Mouse (Mus musculus) embryonic facial prominence, embryonic 11.5 days (tissue): ENCODE data around the gene Asxl2. TPM values are rescaled to one million over a fixed set of nuclear protein-coding genes. Genes with fewer than 3 reads are reported as not detected.

ENCODE experiments used
- ATAC-seq: fragments of 200-750 bp; cut with Nextera tagmentation; replicated peaks from 2 replicates; pipeline ENCODE4 v1.8.0; 2017; ENCODE audit warnings: low read depth; ENCODE audit not compliant: insufficient number of reproducible peaks, low FRiP score, low TSS enrichment
- DNase-seq: peaks from one replicate; pipeline ENCODE4 v3.0.0-alpha.2; 2015; ENCODE audit warnings: low spot score
- H3K27ac ChIP-seq: fragments of 300-500 bp; sonication (generic); replicated peaks from 2 replicates; pipeline ENCODE4 v1.5.1; 2014; ENCODE audit warnings: mild to moderate bottlenecking, low read depth, low read length, control low read depth
- H3K27me3 ChIP-seq: fragments of 300-500 bp; sonication (generic); 2 replicates; pipeline ENCODE4 v1.6.1; 2014; ENCODE audit warnings: mild to moderate bottlenecking, low read length, moderate library complexity, mixed read lengths; ENCODE audit not compliant: control insufficient read depth, insufficient read depth
- H3K36me3 ChIP-seq: fragments of 300-500 bp; sonication (generic); replicated peaks from 2 replicates; pipeline ENCODE4 v1.6.1; 2014; ENCODE audit warnings: low read depth, mild to moderate bottlenecking, low read length, moderate library complexity, mixed read lengths; ENCODE audit not compliant: control insufficient read depth, insufficient read depth
- H3K4me1 ChIP-seq: fragments of 300-500 bp; sonication (generic); 2 replicates; pipeline ENCODE4 v1.6.1; 2014; ENCODE audit warnings: low read length, mixed read lengths; ENCODE audit not compliant: control insufficient read depth, insufficient read depth
- H3K4me2 ChIP-seq: fragments of 300-500 bp; sonication (generic); 2 replicates; pipeline ENCODE4 v1.6.1; 2014; ENCODE audit warnings: low read depth, mild to moderate bottlenecking, control low read depth, low read length, moderate library complexity
- H3K4me3 ChIP-seq: fragments of 300-500 bp; sonication (generic); 2 replicates; pipeline ENCODE4 v1.5.1; 2014; ENCODE audit warnings: low read depth, low read length, control low read depth
- H3K9ac ChIP-seq: fragments of 300-500 bp; sonication (generic); replicated peaks from 2 replicates; pipeline ENCODE4 v1.6.1; 2014; ENCODE audit warnings: mild to moderate bottlenecking, control low read depth, low read length
- H3K9me3 ChIP-seq: fragments of 300-500 bp; sonication (generic); replicated peaks from 2 replicates; pipeline ENCODE4 v1.6.1; 2016; ENCODE audit warnings: mild to moderate bottlenecking, low read length, inconsistent platforms, mixed read lengths; ENCODE audit not compliant: control insufficient read depth
- WGBS: fragments of 180-500 bp; shearing (Covaris S2); extraction: QIAGEN DNeasy Blood & Tissue Kit; methylation state at CpG from one replicate; pipeline ENCODE4 v1.1.7; 2014; 5-methylcytosine and 5-hydroxymethylcytosine counted together
- polyA plus RNA-seq: library from polyadenylated mRNA; unstranded; fragments of >200 nt; fragmentation: Nextera tagmentation; extraction: Ambion mirVana; gene quantifications from 2 replicates; pipeline ENCODE4 v1.2.1, GENCODE M21; 2014

Gene Asxl2
- polyA plus RNA-seq, 1 experiment from 2014 or later = 13.6 TPM

DNA sequence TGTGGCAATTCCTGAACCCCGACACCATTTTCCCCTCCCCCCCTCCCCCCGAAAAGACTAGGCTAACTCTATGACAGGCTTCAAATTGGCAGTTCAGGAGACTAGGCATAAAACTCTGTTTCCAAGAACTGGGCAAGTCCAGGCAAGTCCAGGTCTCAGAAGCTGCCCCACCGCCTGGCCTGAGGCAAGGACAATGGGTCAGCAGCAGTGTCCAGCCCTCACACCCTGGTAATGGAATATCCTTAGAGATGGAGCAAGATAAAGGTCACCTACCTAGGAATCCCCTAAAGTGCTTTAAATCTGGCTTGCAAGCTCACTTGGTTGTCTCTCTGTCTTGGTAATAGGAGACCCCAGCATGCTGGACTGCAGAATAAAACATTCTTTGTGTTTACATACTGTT lies 121.3 kb downstream of the Asxl2 start:
- no peak overlapping the region for H3K9ac ChIP-seq
- H3K27ac ChIP-seq = no peak overlapping the region
- no peak for DNase-seq
- no peak overlapping the region for H3K4me2 ChIP-seq
- no peaks in the 10 kb centered on the region for H3K27me3 ChIP-seq
- H3K36me3 ChIP-seq = no peaks in the 10 kb centered on the region
- H3K4me1 ChIP-seq = no peaks in the 10 kb centered on the region
- H3K9me3 ChIP-seq = no peaks in the 10 kb centered on the region
- no peak overlapping the region for H3K4me3 ChIP-seq
- ATAC-seq = no peak
- 65% methylated on average over 3 of the region's 3 CpGs for WGBS

DNA sequence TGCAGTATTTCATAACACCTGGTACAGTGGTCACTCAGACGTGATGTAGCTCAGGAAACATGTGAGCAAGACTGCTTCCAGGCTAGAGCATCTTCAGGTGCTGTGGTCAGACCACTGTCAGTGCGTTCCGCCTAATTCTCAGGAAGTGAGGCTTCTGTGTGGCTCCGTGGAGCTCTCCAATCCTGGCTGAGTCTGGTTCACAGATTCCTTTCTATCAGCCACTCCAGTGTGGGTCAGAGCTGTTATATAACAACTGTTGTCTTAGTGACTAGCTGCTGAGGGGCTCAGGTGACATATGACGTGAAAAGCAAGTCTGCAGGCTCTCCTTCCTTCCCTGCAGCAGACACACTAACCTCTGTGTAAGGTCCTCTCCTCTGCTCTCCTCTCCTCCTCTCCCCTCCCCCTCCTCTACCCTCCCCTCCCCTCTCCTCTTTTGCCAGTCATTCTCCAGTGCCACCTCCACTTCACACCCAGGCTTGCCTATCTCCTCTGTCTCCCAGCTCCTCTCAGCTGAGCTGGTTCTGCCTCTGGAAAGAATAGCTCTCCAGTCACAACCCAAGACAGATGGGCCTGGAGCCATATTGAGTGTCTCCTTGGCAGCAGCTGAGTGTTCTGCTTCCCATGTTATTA lies 122.0 kb downstream of the Asxl2 start:
- H3K27ac ChIP-seq = no peak overlapping the region
- no peaks in the 10 kb centered on the region for H3K27me3 ChIP-seq
- no peak overlapping the region for H3K4me3 ChIP-seq
- DNase-seq (no peak), ATAC-seq (no peak)
- no peak overlapping the region for H3K4me2 ChIP-seq
- H3K4me1 ChIP-seq = no peaks in the 10 kb centered on the region
- whole genome bisulfite sequencing = 45% methylated on average over 5 of the region's 5 CpGs
- no peaks in the 10 kb centered on the region for H3K36me3 ChIP-seq
- no peaks in the 10 kb centered on the region for H3K9me3 ChIP-seq
- no peak overlapping the region for H3K9ac ChIP-seq

DNA sequence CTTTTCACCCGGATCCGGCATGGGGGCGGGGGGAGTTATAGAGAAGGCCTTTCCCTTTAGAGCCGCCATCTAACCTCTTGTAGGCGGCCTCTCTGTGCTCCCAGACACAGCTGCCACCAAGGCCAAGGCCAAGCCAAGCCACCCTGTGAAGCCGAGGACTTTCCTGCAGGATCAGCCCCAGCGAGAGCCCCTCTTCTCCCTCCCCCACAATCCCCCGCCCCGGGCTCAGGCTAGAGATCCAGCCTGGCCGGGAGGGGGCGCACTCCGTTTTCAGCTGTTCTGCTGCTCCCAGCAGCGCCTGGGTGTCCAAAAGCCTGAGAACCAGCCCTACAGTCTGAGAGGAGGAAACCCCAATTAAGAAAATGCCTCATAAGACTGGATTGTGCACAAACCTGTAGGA lies 123.6 kb downstream of the Asxl2 start:
- Histone ChIP-seq H3K9me3 (no peaks in the 10 kb centered on the region), H3K27ac (no peak overlapping the region), H3K4me1 (no peaks in the 10 kb centered on the region), H3K36me3 (no peaks in the 10 kb centered on the region), H3K4me3 (no peak overlapping the region), H3K27me3 (no peaks in the 10 kb centered on the region), H3K9ac (no peak overlapping the region), H3K4me2 (no peak overlapping the region)
- ATAC-seq (no peak), DNase-seq (peak; percentile 57)
- WGBS = 11% methylated on average over 13 of the region's 13 CpGs

Other genes with a start within 250 kb of the Asxl2 start
- 97.2 and 107 TPM in 2 replicates for gene Rab10, start 116.9 kb upstream of the Asxl2 start, polyA plus RNA-seq
- gene Kif3c, start 61.7 kb upstream of the Asxl2 start, polyA plus RNA-seq = 16.1 and 17.1 TPM in 2 replicates
- gene Dtnb, start 145.5 kb downstream of the Asxl2 start, polyA plus RNA-seq = 40.4 and 43.6 TPM in 2 replicates